Mouse (Mus musculus) c-Kit-negative CD71-positive TER-119-positive erythroid progenitor cells, embryonic 14.5 days (primary cell): ENCODE measurements around the gene Gm10666.
"Not testable (repeated sequence)": the region's sequence is repeated elsewhere in the genome, so short reads cannot be mapped to it uniquely, and the experiment has no call there.

Experiments used
- DNase-seq: peaks from one replicate; pipeline ENCODE4 v3.0.0-alpha.2; 2013; ENCODE audit warnings: low read depth, low spot score

The Gm10666 gene

GRCm38 (mm10) chr7:22134641-22135040 lies at the start of gene Gm10666:
Gene Gm10666 (minus strand): TSS chr7:22134741.
- not testable (repeated sequence) for DNase-seq

DNA sequence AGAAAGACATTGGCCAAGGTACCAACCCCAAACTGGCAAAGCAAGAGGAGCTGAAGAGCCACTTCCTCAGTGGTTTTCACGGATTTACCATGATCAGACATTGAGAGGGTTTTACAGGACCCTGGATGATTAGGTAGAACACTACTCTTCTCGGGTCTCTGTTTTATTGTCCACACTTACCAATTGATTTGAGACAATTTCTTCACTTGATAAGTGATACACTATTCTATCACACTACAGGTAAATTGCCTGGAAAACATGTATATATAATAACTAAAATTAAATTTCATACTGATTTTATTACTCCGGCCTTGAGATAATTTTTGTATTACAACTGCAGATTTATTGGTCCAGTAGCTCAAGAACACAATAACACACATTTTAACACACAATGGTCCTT lies 29.4 kb upstream of the Gm10666 start, which contains the start of gene Vmn1r142:
Gene Vmn1r142 (minus strand): TSS at position 101 of the 400 bp plus-strand sequence.
- DNase-seq = not testable (repeated sequence)

GRCm38 (mm10) chr7:22118145-22118544 lies 16.4 kb downstream of the Gm10666 start, which contains the start of gene Gm16451:
Gene Gm16451 (minus strand): TSS chr7:22118245.
- not testable (repeated sequence) for DNase-seq
